Mouse (Mus musculus): ENCODE measurements at regions not wholly inside any gene's neighbourhood (a gene's known extent, or its start where the extent isn't known, plus 50 kb on each side); places are given as distances from the start of the nearest gene placed in this dataset.

GRCm38 (mm10) chr6:31011407-31012020 is 52.6 kb upstream of the Klf14 start:
- TF ChIP-seq CTCF (IDR thresholded peaks at IDR 0.05; ENCODE audit: insufficient read depth, low read length), result no peak
- no peak for TF ChIP-seq POLR2A (IDR thresholded peaks at IDR 0.05; ENCODE audit: borderline replicate concordance, extremely low read depth, low read depth, low read length)

Data from lung, adult 2 months (tissue).